Mouse (Mus musculus) telencephalon, adult 2 months (tissue): Measurements from ENCODE around the gene Megf8.
"Not testable (repeated sequence)": the region's sequence is repeated elsewhere in the genome, so short reads cannot be mapped to it uniquely, and the experiment has no call there.

Source experiments
- DNase-seq: peaks from one replicate; pipeline ENCODE4 v3.0.0-alpha.2; 2011; ENCODE audit warnings: low read depth, low spot score

The Megf8 gene

DNA sequence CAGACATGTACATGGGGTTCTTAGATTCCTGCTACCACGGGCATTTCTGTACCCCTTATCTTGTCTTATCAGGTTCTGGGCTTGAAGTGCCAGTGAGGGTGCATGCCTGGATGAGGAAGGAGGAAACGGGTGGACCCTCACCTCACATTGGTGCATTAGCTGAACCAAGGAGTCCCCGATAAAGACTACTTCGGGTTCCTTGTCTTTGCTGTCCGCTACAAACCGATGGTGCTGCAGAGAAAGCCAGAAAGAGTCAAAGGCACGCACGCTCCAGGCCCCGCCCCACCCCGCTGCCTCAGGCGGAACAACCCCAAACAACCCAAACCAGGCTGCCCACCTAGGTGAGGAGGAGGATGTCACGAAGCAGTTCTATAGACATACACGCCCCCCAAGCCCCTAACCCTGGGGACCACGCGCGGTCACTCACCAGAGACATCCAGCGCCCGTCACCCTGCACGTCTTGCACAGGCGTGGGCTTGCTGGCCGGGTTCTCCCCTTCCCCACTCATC is 20.0 kb upstream of the Megf8 start:
- DNase-seq = no peak

DNA sequence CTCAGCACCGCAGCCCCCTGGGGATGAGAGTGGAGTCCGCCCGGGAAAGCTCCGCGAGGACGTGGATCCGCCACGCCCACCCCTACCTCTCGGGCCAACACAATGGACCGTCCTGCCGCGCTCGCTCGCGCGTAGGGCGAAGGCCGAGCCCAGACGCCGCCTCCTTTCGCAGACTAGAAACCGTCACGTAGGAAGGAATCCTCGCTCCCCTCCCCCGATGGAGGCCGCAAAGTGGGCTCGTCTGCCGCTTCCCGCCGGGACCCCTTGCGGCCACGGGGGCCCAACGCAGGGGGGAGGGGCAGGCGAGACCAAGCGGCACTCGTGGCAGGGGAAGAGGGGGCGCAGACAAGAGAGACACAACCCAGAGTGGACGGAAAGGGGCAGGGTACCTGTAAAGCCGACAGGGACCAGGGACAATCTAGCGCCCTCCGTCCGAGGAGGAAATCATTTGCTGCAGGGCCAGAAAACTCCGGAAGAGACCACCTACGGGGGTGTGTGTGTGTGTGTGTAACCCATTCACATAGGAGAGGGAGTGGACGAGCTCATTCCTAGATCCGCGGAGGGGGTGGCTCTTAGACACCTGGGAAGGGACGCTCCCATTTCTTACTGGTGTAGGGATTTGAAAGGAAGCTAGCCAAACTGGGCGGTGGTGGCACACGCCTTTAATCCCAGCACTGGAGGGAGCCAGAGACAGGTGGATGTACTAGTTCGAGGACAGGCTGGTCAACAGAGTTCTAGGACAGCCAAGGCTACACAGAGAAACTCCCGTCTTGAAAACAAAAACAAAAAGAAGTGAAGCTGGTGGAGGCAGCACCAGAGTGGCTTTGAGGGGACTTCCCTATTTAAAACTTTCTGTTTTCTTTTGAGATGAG is 19.3 kb upstream of the Megf8 start, which contains the start of gene Pafah1b3:
Gene Pafah1b3, minus strand, starts transcription at position 533 of the 872 bp plus-strand sequence.
- DNase-seq = peak; percentile 97

DNA sequence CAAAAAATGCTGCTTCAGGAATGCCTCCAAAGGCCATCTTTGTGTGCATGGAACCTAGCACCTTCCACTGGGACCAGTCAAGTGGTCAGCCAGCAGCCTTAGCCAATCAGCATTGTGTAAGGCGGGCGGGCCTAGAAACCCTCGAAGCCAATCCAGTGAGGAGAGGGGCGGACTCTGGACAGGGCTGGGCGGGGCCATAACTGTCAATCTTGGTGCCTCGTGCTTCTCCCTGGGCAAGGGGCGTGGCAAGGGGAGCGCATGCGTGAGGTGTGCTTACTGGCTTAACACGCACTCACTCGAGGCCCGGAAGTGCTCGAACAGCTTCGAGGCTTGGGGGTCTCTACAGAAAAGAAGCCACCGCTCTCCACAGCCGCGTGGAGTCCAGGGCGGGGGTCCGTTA is 15.9 kb upstream of the Megf8 start, which contains the start of gene Prr19:
Gene Prr19, plus strand, starts transcription at position 349 of the 400 bp plus-strand sequence.
- no peak for DNase-seq

DNA sequence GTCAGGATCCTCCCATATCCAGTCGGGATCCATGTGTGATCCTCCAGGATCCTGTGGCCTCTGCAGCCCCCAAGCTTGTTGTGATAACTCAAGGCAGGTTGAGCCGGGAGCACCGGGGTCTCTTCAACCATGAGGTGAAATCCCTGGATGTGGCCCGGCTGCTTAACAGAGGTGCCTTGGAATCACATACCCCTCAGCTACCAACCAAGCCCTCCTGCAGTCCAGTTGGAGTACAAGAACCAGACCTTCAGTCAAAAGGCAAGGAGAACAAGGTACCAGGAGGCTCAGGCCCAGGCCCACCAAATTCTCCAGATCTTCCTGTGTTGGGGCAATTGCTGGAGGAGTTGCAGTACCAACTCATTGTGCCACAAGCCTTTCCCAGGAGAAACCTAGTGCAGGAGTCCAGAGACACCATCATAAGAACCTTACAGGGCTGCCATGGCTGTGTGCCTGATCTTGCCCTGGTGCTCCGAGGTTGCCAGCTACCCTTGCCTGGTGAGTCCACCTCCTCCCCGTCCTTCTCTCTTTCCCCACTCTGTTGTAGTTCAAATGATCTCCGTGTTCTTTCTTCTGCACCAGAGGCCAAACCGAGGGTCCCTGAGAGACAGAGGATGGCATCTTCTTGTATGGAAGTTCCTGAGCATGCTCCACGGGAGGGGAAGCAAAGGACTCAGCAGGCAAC is 13.8 kb upstream of the Megf8 start:
- no peak for DNase-seq

DNA sequence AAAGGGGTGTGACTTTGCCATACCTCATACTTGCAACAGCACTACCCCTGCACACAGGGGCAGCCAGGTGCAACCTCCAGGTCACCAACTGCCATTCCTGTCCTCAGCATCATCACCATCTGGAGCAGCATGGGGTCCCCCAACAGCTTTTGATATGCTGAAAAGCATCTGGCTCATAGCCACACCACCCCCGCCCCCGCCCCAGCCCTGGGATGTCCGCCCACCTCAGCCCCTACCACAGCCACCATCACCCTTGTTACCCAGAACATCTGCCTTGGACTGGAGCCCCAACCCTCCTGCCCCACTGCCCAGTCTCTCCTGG is 13.3 kb upstream of the Megf8 start:
- no peak for DNase-seq

DNA sequence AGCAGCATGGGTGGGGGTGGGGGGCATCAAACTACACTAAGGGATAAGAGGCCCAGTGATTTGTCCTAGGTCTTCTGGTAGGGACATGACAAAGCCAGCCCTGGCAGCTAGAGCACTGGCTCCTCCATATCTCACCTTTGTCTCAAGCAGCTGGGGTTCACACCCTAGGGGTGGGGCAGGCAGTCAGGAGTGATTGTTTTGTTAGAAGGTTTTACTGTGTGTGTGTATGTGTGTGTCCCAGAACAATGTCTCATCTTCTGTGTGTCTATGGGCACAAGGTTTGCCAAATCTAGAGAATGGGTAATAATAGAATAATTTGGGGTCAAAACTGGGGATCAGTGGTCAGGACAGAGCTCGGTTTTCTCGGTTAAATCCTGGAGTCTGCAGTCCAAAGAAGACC is 11.5 kb upstream of the Megf8 start:
- no peak for DNase-seq

DNA sequence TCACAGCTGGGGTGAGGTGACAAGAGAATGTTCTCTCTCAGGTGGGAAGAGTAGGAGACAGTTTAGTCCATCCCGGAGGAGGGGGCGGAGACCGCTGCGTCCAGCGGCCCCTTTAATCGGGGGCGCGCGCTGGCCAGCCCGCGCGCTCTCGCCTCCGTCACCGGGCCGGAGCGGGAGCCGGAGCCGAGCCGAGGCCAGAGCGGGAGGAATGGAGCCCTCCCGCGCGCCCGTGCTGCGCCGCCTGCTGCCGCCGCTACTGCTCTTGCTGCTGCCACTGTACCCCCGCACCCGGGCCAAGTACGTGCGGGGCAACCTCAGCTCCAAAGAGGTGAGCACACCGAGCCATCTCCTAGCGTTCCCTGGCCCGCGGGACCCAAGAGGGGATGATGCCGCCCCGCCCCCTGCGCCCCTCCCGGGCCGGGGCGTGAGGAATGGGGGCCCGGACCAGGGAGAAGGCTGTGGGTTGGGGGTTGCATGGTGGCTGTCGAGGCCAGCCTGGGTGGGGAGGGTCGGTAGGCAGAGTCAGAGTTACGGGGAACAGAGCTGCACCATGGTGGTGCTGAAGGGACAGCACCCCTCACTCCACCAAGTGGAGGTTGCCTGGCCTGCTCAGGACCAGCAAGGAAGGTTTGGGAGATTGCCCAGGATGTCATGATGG is 10.9 kb upstream of the Megf8 start, which contains the start of gene Tmem145:
Gene Tmem145, plus strand, starts transcription at position 151 of the 658 bp plus-strand sequence.
- DNase-seq = no peak

DNA sequence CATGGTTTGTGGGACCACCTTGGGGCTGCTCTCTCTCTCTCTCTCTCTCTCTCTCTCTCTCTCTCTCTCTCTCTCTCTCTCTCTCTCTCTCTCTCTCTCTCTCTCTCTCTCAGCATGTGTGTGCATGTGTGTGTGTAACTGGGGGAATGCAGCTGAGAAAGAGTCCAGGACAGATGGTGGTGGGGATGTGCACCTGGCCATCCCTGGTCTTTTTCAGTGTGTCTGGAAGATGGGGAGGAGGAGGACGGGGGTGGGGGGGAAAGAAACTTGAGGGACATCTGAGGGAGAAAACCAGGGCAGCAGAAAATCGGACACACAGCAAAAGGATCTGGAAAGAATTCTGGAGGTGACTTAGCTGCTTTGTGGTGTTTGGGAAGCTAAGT is 10.4 kb upstream of the Megf8 start:
- DNase-seq = no peak

DNA sequence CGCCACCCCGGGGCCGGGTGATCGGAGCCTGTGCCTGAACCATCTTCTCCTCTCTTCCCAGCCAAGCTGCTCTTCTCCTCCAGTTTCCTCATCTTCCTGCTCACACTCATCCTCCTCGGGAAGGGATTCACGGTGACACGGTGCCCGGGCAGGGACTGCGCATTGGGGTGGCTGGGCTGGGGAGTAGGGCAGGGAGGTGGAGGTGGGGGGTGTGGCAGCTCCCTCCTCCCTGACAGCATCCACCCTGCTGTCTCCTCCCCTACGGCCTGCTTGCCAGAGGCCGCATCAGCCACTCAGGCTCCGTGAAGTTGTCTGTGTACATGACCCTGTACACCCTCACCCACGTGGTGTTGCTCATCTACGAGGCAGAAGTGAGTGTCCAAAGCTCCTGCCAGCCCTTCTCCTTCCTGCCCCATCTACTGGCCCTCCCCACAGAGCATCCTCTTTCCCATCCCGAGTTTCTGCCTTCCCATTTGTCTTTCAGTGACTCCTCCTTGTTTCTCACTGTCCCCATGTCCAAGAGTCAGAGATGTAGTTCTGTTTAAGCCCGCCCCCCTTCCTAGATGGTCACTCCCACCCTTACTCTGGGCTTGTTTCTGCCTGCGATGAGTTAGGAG is 8.2 kb upstream of the Megf8 start:
- DNase-seq = no peak

DNA sequence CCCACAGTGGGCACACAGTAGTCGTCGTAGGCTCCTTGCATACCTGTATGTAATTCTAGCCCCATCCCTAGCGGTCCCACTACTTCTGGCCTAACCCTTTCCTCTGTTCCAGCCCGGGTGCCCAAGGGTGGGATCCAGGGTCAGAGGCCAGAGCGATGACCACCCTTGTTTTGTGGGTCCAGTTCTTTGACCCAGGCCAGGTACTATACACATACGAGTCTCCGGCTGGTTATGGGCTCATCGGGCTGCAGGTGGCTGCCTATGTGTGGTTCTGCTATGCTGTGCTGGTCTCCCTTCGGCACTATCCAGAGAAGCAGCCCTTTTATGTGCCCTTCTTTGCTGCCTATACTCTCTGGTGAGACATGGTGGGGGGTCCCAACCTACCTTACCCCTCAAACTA is 7.5 kb upstream of the Megf8 start:
- no peak for DNase-seq

DNA sequence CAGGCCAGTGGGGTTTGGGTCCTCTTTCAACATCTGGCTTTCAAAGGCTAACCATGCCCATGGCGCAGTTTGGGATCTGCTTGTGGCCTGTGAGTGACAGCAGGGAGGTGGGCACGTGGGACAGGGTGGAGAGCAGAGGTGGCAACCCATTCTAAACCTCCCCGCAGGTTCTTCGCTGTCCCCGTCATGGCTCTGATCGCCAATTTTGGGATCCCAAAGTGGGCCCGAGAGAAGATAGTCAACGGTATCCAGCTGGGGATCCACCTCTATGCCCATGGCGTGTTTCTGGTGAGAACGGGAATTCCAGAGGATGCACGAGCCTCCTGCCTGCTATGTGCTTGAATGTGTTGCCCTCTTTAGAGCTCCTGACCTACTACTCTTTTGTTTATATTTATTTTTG is 5.8 kb upstream of the Megf8 start:
- no peak for DNase-seq

DNA sequence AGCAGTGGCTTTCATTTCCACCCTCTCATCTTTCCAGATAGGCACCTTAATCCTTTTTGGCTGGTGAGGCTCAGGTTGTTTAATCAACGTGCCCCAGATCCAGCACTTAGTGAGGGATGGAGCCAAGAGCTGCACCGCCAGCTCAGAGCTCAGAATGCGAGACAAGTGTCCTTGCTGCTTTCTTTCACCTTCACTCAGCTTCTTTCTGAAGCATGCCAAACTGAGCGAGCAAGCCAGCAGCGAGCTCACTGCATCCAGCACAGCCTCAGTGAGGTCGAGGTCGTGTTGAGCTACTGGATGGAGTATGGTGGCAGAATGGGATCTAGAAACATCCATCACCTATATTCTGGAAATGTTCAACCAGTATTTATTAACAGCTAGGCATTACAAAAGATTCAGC is 3.6 kb upstream of the Megf8 start:
- DNase-seq = no peak

DNA sequence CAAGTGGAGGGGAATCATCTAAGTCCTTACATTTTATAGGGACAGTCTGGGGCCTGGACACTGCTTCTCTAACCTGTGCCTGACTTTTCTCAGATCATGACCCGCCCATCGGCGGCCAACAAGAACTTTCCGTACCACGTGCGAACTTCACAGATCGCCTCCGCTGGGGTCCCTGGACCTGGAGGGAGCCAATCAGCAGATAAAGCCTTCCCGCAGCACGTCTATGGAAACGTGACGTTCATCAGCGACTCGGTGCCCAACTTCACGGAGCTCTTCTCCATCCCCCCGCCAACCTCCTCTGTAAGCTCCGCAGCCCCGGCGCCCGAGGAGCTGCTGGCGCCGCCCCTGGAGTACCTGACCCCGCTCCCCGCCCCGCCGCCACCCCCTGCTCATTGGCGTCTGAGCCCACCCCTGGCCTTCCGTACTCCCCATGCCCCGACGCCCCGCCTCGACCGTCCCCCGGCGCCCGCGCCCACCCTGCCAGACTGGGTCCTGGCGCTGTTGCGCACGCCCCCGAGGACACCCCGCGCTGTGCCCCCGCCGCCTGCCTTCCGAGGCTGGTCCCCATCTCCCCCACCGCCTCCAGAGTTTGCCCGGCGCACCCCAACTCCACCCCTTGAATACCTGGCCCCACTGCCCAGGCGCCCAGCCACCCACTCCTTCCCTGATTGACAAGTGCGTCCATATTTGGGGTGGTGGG is 2.2 kb upstream of the Megf8 start:
- DNase-seq = no peak

DNA sequence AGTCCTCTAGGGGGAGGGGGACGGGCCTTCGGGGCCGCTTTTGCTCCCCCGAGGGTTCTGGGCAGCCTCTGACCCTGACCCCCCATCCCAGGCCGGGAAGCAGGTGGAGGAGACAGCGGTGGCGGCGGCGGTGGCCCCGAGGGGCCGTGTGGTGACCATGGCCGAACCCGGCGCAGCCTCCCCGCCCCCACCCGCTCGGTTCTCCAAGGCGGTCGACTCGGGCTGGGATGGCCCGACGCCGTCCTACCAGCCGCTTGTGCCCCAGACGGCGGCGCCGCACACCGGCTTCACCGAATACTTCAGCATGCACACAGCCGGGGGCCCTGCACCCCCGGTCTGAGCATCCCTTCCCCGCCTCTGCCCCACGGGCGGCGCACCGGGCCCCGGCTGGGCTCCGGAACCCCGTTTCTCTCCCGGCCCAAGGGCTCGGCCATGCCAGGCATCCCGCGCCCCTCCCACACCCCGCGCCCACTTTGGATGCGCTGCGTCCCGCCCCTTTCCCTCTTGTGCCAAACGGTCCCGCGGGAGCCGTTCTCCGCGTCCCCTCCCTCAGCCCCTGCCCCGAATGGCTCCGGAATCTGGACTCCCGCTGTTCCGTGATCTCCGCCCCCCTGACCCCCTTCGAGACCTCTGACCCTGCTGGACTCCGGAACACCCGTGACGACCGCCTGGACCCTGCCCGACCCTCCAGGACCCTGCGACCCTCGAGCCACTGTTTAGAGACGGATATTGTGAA is 1.5 kb upstream of the Megf8 start:
- no peak for DNase-seq

DNA sequence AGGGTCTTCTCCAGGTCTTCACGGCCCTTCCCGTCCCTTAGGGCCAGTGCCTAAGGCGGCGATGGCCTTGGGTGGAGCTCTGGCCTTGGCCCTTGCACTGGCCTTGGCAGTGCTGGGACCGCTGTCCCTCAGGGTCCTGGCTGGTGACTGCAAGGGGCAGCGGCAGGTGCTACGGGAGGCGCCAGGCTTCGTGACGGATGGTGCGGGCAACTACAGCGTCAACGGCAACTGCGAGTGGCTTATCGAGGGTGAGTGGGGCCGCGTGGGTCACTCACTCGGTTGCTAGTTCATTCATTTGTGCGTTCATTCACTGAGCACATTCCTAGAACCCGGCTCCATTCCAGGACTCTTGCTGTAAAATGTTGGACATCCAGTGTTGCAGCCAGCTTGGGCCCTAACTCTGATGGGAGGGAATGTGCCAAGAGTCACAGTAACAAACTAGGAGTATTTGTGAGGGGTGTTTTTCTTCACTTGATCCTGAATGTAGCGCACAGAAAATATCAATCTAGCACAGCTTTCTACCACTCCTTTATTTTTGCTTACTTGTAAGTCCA is 559 bp downstream of the Megf8 start:
- no peak for DNase-seq

DNA sequence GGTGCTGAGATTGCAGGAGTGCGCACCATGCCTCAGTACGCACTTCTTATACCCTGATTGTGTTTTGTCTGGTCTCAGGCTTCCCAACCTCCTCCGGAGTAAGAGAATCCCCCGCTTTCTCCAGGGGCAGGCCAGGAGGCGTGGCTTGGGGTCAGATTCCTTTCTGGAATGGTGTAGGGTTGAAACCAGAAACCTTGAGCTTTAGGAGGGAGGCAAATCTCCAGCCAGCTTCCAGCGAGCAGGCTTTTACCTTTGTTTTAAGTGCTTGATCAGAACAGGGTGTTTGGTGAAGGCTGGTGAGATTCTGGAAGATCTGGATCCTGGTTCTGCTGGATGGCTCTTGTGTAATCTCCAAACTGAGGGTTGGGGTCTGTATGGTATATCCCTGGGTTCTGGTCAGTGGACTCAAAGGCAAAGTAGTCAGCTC is 5.1 kb downstream of the Megf8 start:
- DNase-seq = no peak

DNA sequence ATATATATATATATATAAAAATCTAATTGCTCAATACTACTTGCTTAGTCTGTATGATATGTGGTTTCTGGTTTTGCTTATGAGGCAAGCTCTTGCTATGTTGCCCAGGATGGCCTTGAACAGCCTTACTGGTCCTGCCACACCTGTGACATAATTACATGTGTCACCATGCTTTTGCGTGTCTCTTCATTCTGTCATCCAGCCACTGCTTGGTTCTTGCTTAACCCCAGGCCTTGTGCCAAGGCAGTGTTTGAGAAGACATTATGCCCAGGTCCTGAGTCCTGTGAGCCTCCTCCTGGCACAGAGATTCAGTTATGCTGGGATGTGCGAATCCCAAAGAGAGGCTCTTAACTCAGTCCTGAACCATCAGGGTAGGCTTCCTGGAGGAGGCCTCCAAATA is 6.3 kb downstream of the Megf8 start:
- no peak for DNase-seq

DNA sequence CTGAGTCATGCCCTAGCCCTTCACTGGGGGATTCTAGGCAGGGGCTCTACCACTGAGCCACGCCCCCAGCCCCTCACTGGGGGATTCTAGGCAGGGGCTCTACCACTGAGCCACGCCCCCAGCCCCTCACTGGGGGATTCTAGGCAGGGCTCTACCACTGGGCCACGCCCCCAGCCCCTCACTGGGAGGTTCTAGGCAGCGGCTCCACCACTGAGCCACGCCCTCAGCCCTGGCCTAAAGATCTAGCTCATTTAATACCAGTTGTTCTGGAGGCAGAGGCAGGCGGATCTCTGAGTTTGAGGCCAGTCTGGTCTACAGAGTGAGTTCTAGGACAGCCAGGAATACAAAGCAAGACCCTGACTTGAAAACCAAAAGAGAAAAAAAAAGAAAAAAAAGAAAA is 8.5 kb downstream of the Megf8 start:
- DNase-seq = not testable (repeated sequence)

DNA sequence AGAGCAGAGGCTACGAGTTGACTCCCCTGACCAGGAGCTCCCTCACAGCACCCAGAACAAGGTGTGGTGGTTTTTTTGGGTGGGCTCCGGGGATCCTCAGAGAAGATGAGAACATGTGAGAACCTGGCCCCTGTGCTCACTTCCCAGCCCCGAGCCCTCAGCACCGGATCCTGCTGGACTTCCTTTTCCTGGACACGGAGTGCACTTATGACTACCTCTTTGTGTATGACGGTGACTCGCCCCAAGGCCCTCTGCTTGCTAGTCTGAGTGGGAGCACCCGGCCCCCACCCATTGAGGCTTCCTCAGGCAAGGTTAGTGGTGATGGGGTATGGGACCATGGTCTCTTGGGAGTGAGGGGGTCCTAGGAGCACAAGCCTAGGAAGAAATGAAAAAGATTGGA is 9.3 kb downstream of the Megf8 start:
- DNase-seq = no peak

DNA sequence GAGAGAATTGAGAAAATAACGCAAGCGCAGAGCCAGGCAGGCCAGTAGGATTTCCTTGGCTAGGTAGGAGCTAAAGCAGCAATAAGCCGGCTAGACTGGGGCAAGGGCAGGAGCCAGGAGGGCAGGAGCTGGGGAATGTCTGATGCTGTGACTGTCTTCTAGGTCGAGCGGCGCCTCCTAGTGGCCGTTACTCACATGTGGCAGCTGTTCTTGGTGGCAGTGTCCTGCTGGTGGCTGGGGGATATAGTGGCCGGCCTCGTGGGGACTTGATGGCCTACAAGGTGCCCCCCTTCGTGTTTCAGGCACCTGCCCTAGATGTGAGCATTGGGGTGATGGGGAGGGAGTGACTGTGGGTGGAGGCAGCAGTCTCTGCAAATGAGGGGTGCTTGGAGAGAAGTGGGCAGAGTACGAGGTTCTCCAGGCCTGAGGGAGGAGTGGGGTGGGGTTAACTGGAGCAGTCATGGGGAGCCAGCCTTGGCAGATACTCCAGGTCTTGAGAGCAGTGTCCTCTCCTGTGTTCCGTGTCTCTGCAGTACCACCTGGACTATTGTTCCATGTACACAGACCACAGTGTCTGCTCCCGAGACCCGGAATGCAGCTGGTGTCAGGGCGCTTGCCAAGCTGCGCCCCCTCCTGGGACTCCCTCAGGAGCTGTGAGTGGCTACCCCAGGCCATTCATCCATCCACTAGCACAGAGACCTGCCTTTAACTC is 16.8 kb downstream of the Megf8 start:
- DNase-seq = peak; percentile 29
